Mouse (Mus musculus) heart, adult 8-10 months (tissue): Measurements from ENCODE around the gene Krt19. TPM values are rescaled to one million over a fixed set of nuclear protein-coding genes. Genes with fewer than 3 reads are reported as not detected.

Source experiments
- DNase-seq: peaks from one replicate; pipeline ENCODE4 v3.0.0; 2022; ENCODE audit warnings: low spot score
- total RNA-seq, 4 experiments: library from RNA; stranded (reverse); gene quantifications; 2 replicates each; pipeline ENCODE4 v1.2.4; 2022

Krt19 gene
- total RNA-seq, 4 experiments from 2014 or later, result 4.6 to 9.6 (median 6.7) TPM

- DNase-seq, result no peak
These were observed 10.8 kb downstream of the Krt19 start for GRCm38 (mm10) chr11:100137693-100138092.

- DNase-seq, result no peak
These were observed 11.9 kb downstream of the Krt19 start for GRCm38 (mm10) chr11:100136559-100136958.

- no peak for DNase-seq
These were observed 12.7 kb downstream of the Krt19 start, which contains the start of gene Krt15 for GRCm38 (mm10) chr11:100135731-100136130. Krt15 (minus strand) TSS chr11:100135928.

- DNase-seq, result no peak
These were observed 23.6 kb downstream of the Krt19 start for GRCm38 (mm10) chr11:100124901-100125300.

- DNase-seq, result no peak
These were observed 27.0 kb downstream of the Krt19 start, which contains the start of gene Krt13 for GRCm38 (mm10) chr11:100121466-100121865. Krt13 (minus strand) TSS chr11:100121566.

- no peak for DNase-seq
These were observed 28.1 kb downstream of the Krt19 start for GRCm38 (mm10) chr11:100120331-100120730.

- no peak for DNase-seq
These were observed 34.8 kb downstream of the Krt19 start for GRCm38 (mm10) chr11:100113742-100114029.

GRCm38 (mm10) chr11:100112935-100113741 is 35.3 kb downstream of the Krt19 start:
- no peak for DNase-seq

- DNase-seq, result no peak
These were observed 42.8 kb downstream of the Krt19 start, which contains the start of gene Krt36 for GRCm38 (mm10) chr11:100105576-100106122. Krt36 (minus strand) TSS chr11:100105626.

GRCm38 (mm10) chr11:100102693-100103429 is 45.6 kb downstream of the Krt19 start:
- DNase-seq, result no peak

- no peak for DNase-seq
These were observed 48.1 kb downstream of the Krt19 start for GRCm38 (mm10) chr11:100100391-100100790.

GRCm38 (mm10) chr11:100097819-100098218 is 50.6 kb downstream of the Krt19 start:
- no peak for DNase-seq

GRCm38 (mm10) chr11:100096141-100096540 is 52.3 kb downstream of the Krt19 start, which contains the start of gene Krt35:
Krt35 (minus strand) TSS chr11:100096241.
- DNase-seq, result no peak

Other genes starting within 250 kb of the Krt19 start
- not detected for gene Krtap31-1, start 240.7 kb downstream of the Krt19 start, total RNA-seq
- gene Gm11565, start 233.9 kb downstream of the Krt19 start, total RNA-seq, result not detected
- gene Krtap31-2, start 212.4 kb downstream of the Krt19 start, total RNA-seq, result not detected
- not detected for gene Krtap9-5, start 200.2 kb downstream of the Krt19 start, total RNA-seq
- gene Krtap29-1, start 169.6 kb downstream of the Krt19 start, total RNA-seq, result not detected
- gene Krtap16-1, start 162.1 kb downstream of the Krt19 start, total RNA-seq, result not detected
- gene Krtap17-1, start 154.7 kb downstream of the Krt19 start, total RNA-seq, result not detected
- gene Krt33a, start 132.5 kb downstream of the Krt19 start, total RNA-seq, result not detected
- not detected for gene Krt33b, start 118.8 kb downstream of the Krt19 start, total RNA-seq
- gene Krt34, start 107.1 kb downstream of the Krt19 start, total RNA-seq, result not detected
- gene Krt31, start 98.1 kb downstream of the Krt19 start, total RNA-seq, result not detected
- gene Krt32, start 60.4 kb downstream of the Krt19 start, total RNA-seq, result not detected
- not detected for gene Krt35, start 52.4 kb downstream of the Krt19 start, total RNA-seq
- gene Krt36, start 43.0 kb downstream of the Krt19 start, total RNA-seq, result not detected
- not detected for gene Krt13, start 27.1 kb downstream of the Krt19 start, total RNA-seq
- under 1 TPM in 1 of 4 experiments, not detected in 3; 0.92 TPM for gene Krt15, start 12.7 kb downstream of the Krt19 start, total RNA-seq
- gene Krt9, start 44.6 kb upstream of the Krt19 start, total RNA-seq, result not detected
- gene Krt14, start 58.9 kb upstream of the Krt19 start, total RNA-seq, result under 1 TPM in 2 of 4 experiments, not detected in 2; 0.25 to 0.63 TPM
- not detected for gene Krt16, start 100.2 kb upstream of the Krt19 start, total RNA-seq
- not detected for gene Krt17, start 112.4 kb upstream of the Krt19 start, total RNA-seq
- gene Krt42, start 121.2 kb upstream of the Krt19 start, total RNA-seq, result not detected
- gene Eif1, start 171.2 kb upstream of the Krt19 start, total RNA-seq, result 1,000 to 10,000 TPM; 1,527 to 1,967 (median 1,680) TPM
- not detected for gene Gast, start 185.7 kb upstream of the Krt19 start, total RNA-seq
- gene Hap1, start 207.5 kb upstream of the Krt19 start, total RNA-seq, result 1 to 10 TPM; 1.0 to 2.5 (median 2.0) TPM
- 100 to 1,000 TPM; 224 to 279 (median 261) TPM for gene Jup, start 249.1 kb upstream of the Krt19 start, total RNA-seq